Mouse (Mus musculus) intestine, embryonic 16.5 days (tissue): ENCODE results near the gene Synpo2. TPM values are rescaled to one million over a fixed set of nuclear protein-coding genes. Genes with fewer than 3 reads are reported as not detected.
A peak's percentile ranks its signal among the peaks of the same experiment; 100 is the strongest.

Experiments used
- ATAC-seq: fragments of 200-750 bp; cut with Nextera tagmentation; 2 replicates; pipeline ENCODE4 v1.8.0; 2017; ENCODE audit warnings: moderate TSS enrichment, moderate library complexity
- H3K27ac ChIP-seq: fragments of 300-500 bp; sonication (generic); 2 replicates; pipeline ENCODE4 v1.5.1; 2014; ENCODE audit warnings: mild to moderate bottlenecking, low read length
- H3K27me3 ChIP-seq: fragments of 300-500 bp; sonication (generic); replicated peaks from 2 replicates; pipeline ENCODE4 v1.6.1; 2014; ENCODE audit warnings: low read length, control low read depth, mixed read lengths; ENCODE audit not compliant: control insufficient read depth, insufficient read depth
- H3K36me3 ChIP-seq: fragments of 300-500 bp; sonication (generic); 2 replicates; pipeline ENCODE4 v1.6.1; 2014; ENCODE audit warnings: low read length, control low read depth; ENCODE audit not compliant: control insufficient read depth, insufficient read depth
- H3K4me1 ChIP-seq: fragments of 300-500 bp; sonication (generic); 2 replicates; pipeline ENCODE4 v1.6.1; 2014; ENCODE audit warnings: low read length, control low read depth, mixed read lengths; ENCODE audit not compliant: control insufficient read depth, insufficient read depth
- H3K4me2 ChIP-seq: fragments of 300-500 bp; sonication (generic); 2 replicates; pipeline ENCODE4 v1.6.1; 2014; ENCODE audit warnings: low read depth, low read length, control low read depth
- H3K4me3 ChIP-seq: fragments of 300-500 bp; sonication (generic); 2 replicates; pipeline ENCODE4 v1.5.1; 2014; ENCODE audit warnings: mild to moderate bottlenecking, low read length
- H3K9ac ChIP-seq: fragments of 300-500 bp; sonication (generic); 2 replicates; pipeline ENCODE4 v1.6.1; 2014; ENCODE audit warnings: low read depth, low read length
- H3K9me3 ChIP-seq: fragments of 300-500 bp; sonication (generic); 2 replicates; pipeline ENCODE4 v1.6.1; 2016; ENCODE audit warnings: low read length, control low read depth; ENCODE audit not compliant: control insufficient read depth
- WGBS: fragments of 180-500 bp; shearing (Covaris S2); extraction: QIAGEN DNeasy Blood & Tissue Kit; methylation state at CpG from one replicate; pipeline ENCODE4 v1.1.7; 2014; 5-methylcytosine and 5-hydroxymethylcytosine counted together
- polyA plus RNA-seq: library from polyadenylated mRNA; unstranded; fragments of >200 nt; fragmentation: Nextera tagmentation; extraction: Ambion mirVana; gene quantifications from 2 replicates; pipeline ENCODE4 v1.2.1, GENCODE M21; 2015

Gene Synpo2
- polyA plus RNA-seq, 1 experiment from 2014 or later = 29.5 TPM

GRCm38 (mm10) chr3:123189826-123190225 is 46.1 kb downstream of the Synpo2 start:
- Histone ChIP-seq H3K27me3 (no peaks in the 10 kb centered on the region), H3K4me2 (no peak overlapping the region), H3K9me3 (no peaks in the 10 kb centered on the region), H3K9ac (no peak overlapping the region), H3K4me3 (no peak overlapping the region), H3K27ac (no peak overlapping the region), H3K36me3 (no peaks in the 10 kb centered on the region), H3K4me1 (peaks cover 13% of the 10 kb centered on the region)
- no peak for ATAC-seq
- WGBS = 56% methylated on average over 1 of the region's 1 CpGs

- Histone ChIP-seq H3K27me3 (no peaks in the 10 kb centered on the region), H3K9ac (no peak overlapping the region), H3K4me2 (no peak overlapping the region), H3K36me3 (no peaks in the 10 kb centered on the region), H3K9me3 (no peaks in the 10 kb centered on the region), H3K4me3 (no peak overlapping the region), H3K4me1 (peaks cover 15% of the 10 kb centered on the region), H3K27ac (no peak overlapping the region)
- ATAC-seq = no peak
- 82% methylated on average over 12 of the region's 12 CpGs for WGBS
Measured at GRCm38 (mm10) chr3:123188616-123189230, 47.2 kb downstream of the Synpo2 start.

GRCm38 (mm10) chr3:123187370-123188124 is 48.4 kb downstream of the Synpo2 start:
- no peak for ATAC-seq
- peak overlapping the region; percentile 1 for H3K27ac ChIP-seq
- peaks cover 15% of the 10 kb centered on the region for H3K4me1 ChIP-seq
- no peaks in the 10 kb centered on the region for H3K9me3 ChIP-seq
- WGBS = 68% methylated on average over 15 of the region's 15 CpGs
- no peaks in the 10 kb centered on the region for H3K27me3 ChIP-seq
- H3K9ac ChIP-seq = 0 out of 2 replicates have a peak overlapping the region, but pooled peaks have one; percentile 22
- no peak overlapping the region for H3K4me2 ChIP-seq
- no peaks in the 10 kb centered on the region for H3K36me3 ChIP-seq
- no peak overlapping the region for H3K4me3 ChIP-seq

DNA sequence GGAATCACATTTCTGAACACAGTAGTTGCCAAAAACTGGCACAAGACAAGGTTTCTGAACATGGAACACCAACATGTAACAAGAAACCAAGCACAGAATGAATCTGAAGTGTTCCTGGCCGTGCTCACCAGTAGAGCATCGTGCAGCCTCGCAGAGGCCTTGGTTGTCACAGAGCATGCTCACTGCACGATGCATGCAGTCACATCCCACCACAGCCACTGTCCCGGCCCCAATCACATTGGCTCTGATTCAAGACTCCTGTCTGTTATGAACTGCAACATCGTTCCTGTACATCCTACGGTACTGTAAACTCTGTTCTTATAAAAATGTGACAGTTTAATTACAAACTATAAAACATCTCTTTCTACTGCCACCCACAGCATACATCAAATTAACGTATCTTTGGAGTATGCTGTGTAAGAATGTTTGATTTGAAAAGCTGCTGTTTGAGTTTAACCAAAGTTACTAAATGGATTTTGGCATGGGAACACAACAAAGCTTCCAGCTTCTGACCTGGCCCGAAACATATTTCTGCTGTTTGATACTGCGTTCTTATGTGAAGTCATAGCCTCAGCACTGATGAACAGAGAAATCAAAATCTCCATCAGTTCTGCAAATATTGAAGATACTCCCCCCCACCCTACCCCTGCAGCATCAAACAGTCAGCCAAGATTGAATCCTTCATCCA is 50.6 kb downstream of the Synpo2 start:
- peak; percentile 40; the same call in 1 of the 2 replicates for ATAC-seq
- H3K4me1 ChIP-seq = peaks cover 14% of the 10 kb centered on the region
- H3K36me3 ChIP-seq = no peaks in the 10 kb centered on the region
- no peak overlapping the region for H3K4me3 ChIP-seq
- H3K9me3 ChIP-seq = no peaks in the 10 kb centered on the region
- WGBS = 58% methylated on average over 10 of the region's 10 CpGs
- H3K27ac ChIP-seq = peak overlapping the region; percentile 73
- H3K4me2 ChIP-seq = no peak overlapping the region
- no peak overlapping the region for H3K9ac ChIP-seq
- no peaks in the 10 kb centered on the region for H3K27me3 ChIP-seq

GRCm38 (mm10) chr3:123184281-123184680 is 51.7 kb downstream of the Synpo2 start:
- Histone ChIP-seq H3K9ac (no peak overlapping the region), H3K4me1 (peaks cover 15% of the 10 kb centered on the region), H3K4me3 (no peak overlapping the region), H3K4me2 (no peak overlapping the region), H3K27ac (peak overlapping the region; percentile 63; the same call in 1 of the 2 replicates), H3K27me3 (no peaks in the 10 kb centered on the region), H3K36me3 (no peaks in the 10 kb centered on the region), H3K9me3 (no peaks in the 10 kb centered on the region)
- no peak for ATAC-seq
- WGBS = 72% methylated on average over 10 of the region's 10 CpGs

DNA sequence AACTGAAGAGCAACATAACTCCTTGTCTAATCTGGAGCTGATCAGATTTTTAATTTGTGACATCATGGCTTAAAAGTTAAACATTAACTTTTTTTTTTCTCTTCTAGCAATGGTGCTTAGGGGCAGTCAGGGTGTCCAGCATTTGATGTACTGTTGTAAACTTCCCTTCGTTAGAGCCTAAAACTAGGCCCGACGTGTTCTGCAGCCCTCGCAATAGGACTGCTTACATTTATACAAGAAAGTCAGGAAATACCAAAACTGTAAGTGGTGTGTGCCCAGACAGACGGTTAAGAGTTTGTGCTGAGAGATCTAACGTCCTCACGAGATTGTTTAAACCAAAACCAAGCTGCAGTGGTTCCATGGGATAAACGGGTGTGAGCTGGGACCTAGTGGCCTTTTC is 56.4 kb downstream of the Synpo2 start:
- H3K9ac ChIP-seq = no peak overlapping the region
- H3K27me3 ChIP-seq = no peaks in the 10 kb centered on the region
- no peaks in the 10 kb centered on the region for H3K36me3 ChIP-seq
- H3K4me2 ChIP-seq = no peak overlapping the region
- no peak overlapping the region for H3K4me3 ChIP-seq
- no peaks in the 10 kb centered on the region for H3K9me3 ChIP-seq
- 32% methylated on average over 8 of the region's 8 CpGs for WGBS
- peak; percentile 45; the same call in 1 of the 2 replicates for ATAC-seq
- H3K27ac ChIP-seq = peak overlapping the region; percentile 74
- peaks cover 19% of the 10 kb centered on the region for H3K4me1 ChIP-seq

DNA sequence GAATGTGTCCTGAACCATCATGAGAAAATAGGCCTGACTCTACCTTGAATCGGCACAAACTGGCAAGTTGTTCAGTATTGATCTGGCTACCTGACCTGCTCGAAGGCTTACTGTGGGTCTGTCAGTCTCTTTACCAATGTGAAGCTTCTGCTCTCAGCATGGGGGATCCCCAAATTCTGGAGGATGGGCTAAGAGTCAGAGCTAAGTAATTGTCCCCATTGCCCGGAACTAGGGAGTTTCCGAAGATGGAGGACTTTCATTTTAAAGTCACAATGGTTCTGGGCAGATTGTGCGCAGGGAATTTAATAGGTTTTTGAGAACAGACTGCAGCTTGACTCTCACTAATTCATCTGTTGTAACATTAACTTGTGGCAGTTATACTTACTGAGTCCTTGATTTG is 56.9 kb downstream of the Synpo2 start:
- Histone ChIP-seq H3K27me3 (no peaks in the 10 kb centered on the region), H3K4me2 (no peak overlapping the region), H3K4me1 (peaks cover 16% of the 10 kb centered on the region), H3K9me3 (no peaks in the 10 kb centered on the region), H3K9ac (no peak overlapping the region), H3K36me3 (no peaks in the 10 kb centered on the region), H3K4me3 (no peak overlapping the region), H3K27ac (peak overlapping the region; percentile 74)
- ATAC-seq = no peak
- WGBS = 69% methylated on average over 5 of the region's 5 CpGs

DNA sequence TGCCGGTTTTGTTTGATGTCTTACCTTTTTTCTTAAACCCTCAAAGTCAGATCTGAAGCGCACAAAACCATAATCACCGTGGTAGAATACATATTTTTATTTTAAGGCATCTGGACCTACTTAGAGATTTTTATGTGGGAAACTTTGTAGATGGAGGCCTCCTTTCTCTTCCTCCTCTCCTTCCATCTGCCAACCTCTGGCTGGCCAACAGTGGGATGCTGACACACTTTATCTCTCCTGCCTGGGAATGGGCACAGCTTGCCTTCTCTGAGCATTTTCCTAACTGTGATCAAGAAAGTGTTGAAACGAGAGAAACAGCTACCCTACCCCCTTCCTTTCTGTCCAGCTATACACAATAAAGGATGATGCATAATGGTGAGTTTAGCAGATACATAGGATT is 57.5 kb downstream of the Synpo2 start:
- Histone ChIP-seq H3K27me3 (no peaks in the 10 kb centered on the region), H3K4me2 (no peak overlapping the region), H3K36me3 (no peaks in the 10 kb centered on the region), H3K4me3 (no peak overlapping the region), H3K9ac (no peak overlapping the region), H3K4me1 (peaks cover 16% of the 10 kb centered on the region), H3K9me3 (no peaks in the 10 kb centered on the region), H3K27ac (peak overlapping the region; percentile 24; the same call in 1 of the 2 replicates)
- no peak for ATAC-seq
- 69% methylated on average over 4 of the region's 4 CpGs for WGBS
